Mouse (Mus musculus) small intestine, adult 2 months (tissue): ENCODE measurements around the gene Xylt1.

ENCODE experiments used
- CTCF ChIP-seq: fragments of 200-500 bp; IDR thresholded peaks from 2 replicates; pipeline ENCODE4 v1.5.1; 2012; ENCODE audit warnings: low read depth, mild to moderate bottlenecking, control low read depth, inconsistent platforms, low read length, moderate library complexity, mixed read lengths; ENCODE audit not compliant: insufficient replicate concordance, insufficient read length; ENCODE audit errors: extremely low read depth
- POLR2A ChIP-seq: fragments of 200-500 bp; IDR thresholded peaks from 2 replicates; pipeline ENCODE4 v1.6.1; 2012; ENCODE audit warnings: low read depth, mild to moderate bottlenecking, control low read depth, inconsistent platforms, low read length, moderate library complexity

DNA sequence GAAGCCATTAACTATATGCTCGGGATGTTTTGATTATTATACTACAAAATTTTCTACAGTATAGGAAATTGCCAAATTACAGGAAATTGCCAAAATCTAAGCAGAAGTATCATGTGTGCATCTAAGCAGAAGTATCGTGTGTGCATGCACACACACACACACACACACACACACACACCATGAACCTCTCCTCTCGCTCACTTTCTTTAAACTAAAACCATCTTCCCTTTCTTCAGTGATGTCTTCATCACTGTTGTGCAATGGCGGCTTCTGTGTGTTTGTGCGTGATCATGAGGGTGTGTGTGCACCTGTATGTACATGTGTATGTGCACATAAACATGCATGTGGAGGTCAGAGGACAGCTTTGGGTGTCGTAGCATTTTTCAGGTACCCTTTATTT lies 196.3 kb downstream of the Xylt1 start:
- TF ChIP-seq CTCF (no peak), POLR2A (no peak)
